Mouse (Mus musculus) embryonic facial prominence, embryonic 15.5 days (tissue): ENCODE measurements around the gene Ahnak. TPM values are rescaled to one million over a fixed set of nuclear protein-coding genes. Genes with fewer than 3 reads are reported as not detected.
A peak's percentile ranks its signal among the peaks of the same experiment; 100 is the strongest.

Experiments
- ATAC-seq: fragments of 200-750 bp; cut with Nextera tagmentation; 2 replicates; pipeline ENCODE4 v1.8.0; 2017; ENCODE audit warnings: low read depth, moderate TSS enrichment; ENCODE audit not compliant: insufficient number of reproducible peaks, low FRiP score, low TSS enrichment
- H3K27ac ChIP-seq: fragments of 300-500 bp; sonication (generic); replicated peaks from 2 replicates; pipeline ENCODE4 v1.5.1; 2015; ENCODE audit warnings: mild to moderate bottlenecking, inconsistent platforms
- H3K27me3 ChIP-seq: fragments of 300-500 bp; sonication (generic); 2 replicates; pipeline ENCODE4 v1.6.1; 2015; ENCODE audit warnings: inconsistent platforms
- H3K36me3 ChIP-seq: fragments of 300-500 bp; sonication (generic); 2 replicates; pipeline ENCODE4 v1.6.1; 2015; ENCODE audit warnings: mild to moderate bottlenecking, inconsistent platforms
- H3K4me1 ChIP-seq: fragments of 300-500 bp; sonication (generic); 2 replicates; pipeline ENCODE4 v1.6.1; 2015; ENCODE audit warnings: inconsistent platforms
- H3K4me2 ChIP-seq: fragments of 300-500 bp; sonication (generic); replicated peaks from 2 replicates; pipeline ENCODE4 v1.6.1; 2015; ENCODE audit warnings: mild to moderate bottlenecking, inconsistent platforms
- H3K4me3 ChIP-seq: fragments of 300-500 bp; sonication (generic); replicated peaks from 2 replicates; pipeline ENCODE4 v1.5.1; 2015; ENCODE audit warnings: mild to moderate bottlenecking, inconsistent platforms
- H3K9ac ChIP-seq: fragments of 300-500 bp; sonication (generic); 2 replicates; pipeline ENCODE4 v1.6.1; 2015; ENCODE audit warnings: inconsistent platforms
- H3K9me3 ChIP-seq: fragments of 300-500 bp; sonication (generic); replicated peaks from 2 replicates; pipeline ENCODE4 v1.6.1; 2016; ENCODE audit warnings: inconsistent platforms
- WGBS: fragments of 180-500 bp; shearing (Covaris S2); methylation state at CpG from one replicate; pipeline ENCODE4 v1.1.7; 2015; 5-methylcytosine and 5-hydroxymethylcytosine counted together
- polyA plus RNA-seq: library from polyadenylated mRNA; unstranded; fragments of >200 nt; fragmentation: Nextera tagmentation; extraction: Ambion mirVana; gene quantifications from 2 replicates; pipeline ENCODE4 v1.2.1, GENCODE M21; 2015

The Ahnak gene
- polyA plus RNA-seq, 1 experiment from 2014 or later, result 71.9 TPM

DNA sequence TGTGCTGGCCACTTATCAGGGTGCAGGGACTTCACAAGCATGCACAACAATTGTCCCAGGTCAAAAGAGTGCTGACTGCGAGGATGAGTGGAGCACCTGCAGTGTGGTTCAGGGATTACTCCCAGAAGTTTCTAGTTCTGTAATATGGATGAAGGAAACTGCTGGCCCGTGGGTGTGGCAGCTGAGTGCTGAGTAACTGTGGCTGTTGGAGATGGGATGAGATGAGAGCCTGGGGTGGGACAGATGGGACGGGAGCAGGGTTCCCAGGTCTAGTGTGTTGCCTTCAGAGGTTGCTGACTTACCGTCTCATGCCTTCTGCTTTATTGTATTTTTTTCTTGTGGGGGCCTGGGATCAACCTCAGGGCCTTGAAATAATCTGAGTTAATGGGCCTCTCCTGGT, 69.9 kb downstream of the Ahnak start:
- H3K4me3 ChIP-seq, result no peak overlapping the region
- no peak overlapping the region for H3K27ac ChIP-seq
- H3K27me3 ChIP-seq, result no peaks in the 10 kb centered on the region
- no peaks in the 10 kb centered on the region for H3K9me3 ChIP-seq
- no peak overlapping the region for H3K4me2 ChIP-seq
- whole genome bisulfite sequencing, result 72% methylated on average over 4 of the region's 4 CpGs
- H3K4me1 ChIP-seq, result peaks cover 8% of the 10 kb centered on the region; the same call in 1 of the 2 replicates
- no peak overlapping the region for H3K9ac ChIP-seq
- ATAC-seq, result no peak
- H3K36me3 ChIP-seq, result no peaks in the 10 kb centered on the region

DNA sequence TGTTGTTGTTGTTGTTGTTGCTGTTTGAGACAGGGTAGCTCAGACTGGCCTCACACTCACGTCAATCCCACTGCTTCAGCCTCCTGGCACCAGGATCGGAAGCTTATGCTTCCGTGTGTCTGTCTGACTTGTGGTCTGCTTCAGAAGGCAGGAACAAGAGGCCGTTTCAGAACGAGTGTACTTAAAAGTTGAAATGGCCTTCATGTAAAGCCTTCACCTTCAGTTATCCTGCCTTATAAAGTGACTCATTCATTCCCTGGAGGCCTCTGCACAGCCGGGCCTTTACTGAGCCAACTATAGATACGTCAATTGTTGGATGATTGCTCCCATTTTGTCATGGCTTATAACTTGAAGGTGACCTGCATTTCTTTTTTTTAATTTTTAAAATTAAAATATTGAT, 70.3 kb downstream of the Ahnak start:
- Histone ChIP-seq H3K9me3 (no peaks in the 10 kb centered on the region), H3K9ac (no peak overlapping the region), H3K27me3 (no peaks in the 10 kb centered on the region), H3K27ac (no peak overlapping the region), H3K36me3 (no peaks in the 10 kb centered on the region), H3K4me1 (peaks cover 8% of the 10 kb centered on the region; the same call in 1 of the 2 replicates), H3K4me3 (no peak overlapping the region), H3K4me2 (no peak overlapping the region)
- 71% methylated on average over 7 of the region's 7 CpGs for WGBS
- ATAC-seq, result no peak

DNA sequence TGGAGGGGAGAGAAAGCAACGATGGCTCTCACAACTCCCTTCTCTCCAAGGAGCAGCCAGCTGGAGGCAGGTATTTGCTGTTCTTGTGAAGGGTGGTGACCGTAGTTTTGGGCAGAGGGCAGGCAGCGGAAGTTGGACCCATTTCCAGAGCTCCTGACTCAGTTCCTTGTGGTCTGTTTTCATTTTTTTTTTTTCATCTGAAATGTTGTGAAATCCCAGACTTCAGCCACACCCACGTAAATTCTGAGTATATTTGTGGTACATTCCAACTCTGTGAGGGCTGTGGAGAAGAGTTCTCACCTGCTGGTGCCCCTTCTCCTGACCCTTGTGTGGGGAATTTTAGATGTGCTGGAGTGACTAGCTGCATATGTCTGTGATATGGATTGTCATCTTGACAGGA, 71.0 kb downstream of the Ahnak start:
- no peak for ATAC-seq
- peaks cover 8% of the 10 kb centered on the region; the same call in 1 of the 2 replicates for H3K4me1 ChIP-seq

GRCm38 (mm10) chr19:9061221-9061893, 72.3 kb downstream of the Ahnak start:
- Histone ChIP-seq H3K9me3 (no peaks in the 10 kb centered on the region), H3K27ac (no peak overlapping the region), H3K4me3 (no peak overlapping the region), H3K36me3 (no peaks in the 10 kb centered on the region), H3K9ac (no peak overlapping the region), H3K4me2 (no peak overlapping the region), H3K4me1 (peaks cover 14% of the 10 kb centered on the region), H3K27me3 (no peaks in the 10 kb centered on the region)
- 91% methylated on average over 8 of the region's 8 CpGs for WGBS
- ATAC-seq, result no peak

More for the DNA sequence above, 71.0 kb downstream of the Ahnak start:
- Histone ChIP-seq H3K4me2 (no peak overlapping the region), H3K36me3 (no peaks in the 10 kb centered on the region), H3K4me3 (no peak overlapping the region), H3K27ac (no peak overlapping the region; the same call in 1 of the 2 replicates), H3K9ac (no peak overlapping the region), H3K27me3 (no peaks in the 10 kb centered on the region), H3K9me3 (no peaks in the 10 kb centered on the region)
- WGBS, result 53% methylated on average over 4 of the region's 4 CpGs

GRCm38 (mm10) chr19:9062822-9063221, 73.7 kb downstream of the Ahnak start:
- peaks cover 16% of the 10 kb centered on the region for H3K4me1 ChIP-seq
- H3K9me3 ChIP-seq, result no peaks in the 10 kb centered on the region
- H3K27me3 ChIP-seq, result no peaks in the 10 kb centered on the region
- H3K27ac ChIP-seq, result no peak overlapping the region
- H3K4me2 ChIP-seq, result no peak overlapping the region
- no peak overlapping the region for H3K9ac ChIP-seq
- H3K4me3 ChIP-seq, result no peak overlapping the region
- no peaks in the 10 kb centered on the region for H3K36me3 ChIP-seq
- ATAC-seq, result no peak
- 80% methylated on average over 2 of the region's 2 CpGs for WGBS

- Histone ChIP-seq H3K4me1 (peaks cover 16% of the 10 kb centered on the region), H3K9me3 (no peaks in the 10 kb centered on the region), H3K4me2 (no peak overlapping the region), H3K27ac (no peak overlapping the region), H3K9ac (no peak overlapping the region), H3K27me3 (no peaks in the 10 kb centered on the region), H3K4me3 (no peak overlapping the region), H3K36me3 (no peaks in the 10 kb centered on the region)
- 89% methylated on average over 3 of the region's 3 CpGs for WGBS
- no peak for ATAC-seq
These were observed 74.7 kb downstream of the Ahnak start for GRCm38 (mm10) chr19:9063831-9064230.

- Histone ChIP-seq H3K4me2 (no peak overlapping the region), H3K4me1 (peaks cover 23% of the 10 kb centered on the region), H3K4me3 (no peak overlapping the region), H3K27me3 (no peaks in the 10 kb centered on the region), H3K27ac (peak overlapping the region; percentile 9), H3K36me3 (no peaks in the 10 kb centered on the region), H3K9me3 (no peaks in the 10 kb centered on the region), H3K9ac (no peak overlapping the region)
- WGBS, result 44% methylated on average over 9 of the region's 9 CpGs
- peak; percentile 70 for ATAC-seq
These were observed 76.8 kb downstream of the Ahnak start for GRCm38 (mm10) chr19:9065621-9066561.

DNA sequence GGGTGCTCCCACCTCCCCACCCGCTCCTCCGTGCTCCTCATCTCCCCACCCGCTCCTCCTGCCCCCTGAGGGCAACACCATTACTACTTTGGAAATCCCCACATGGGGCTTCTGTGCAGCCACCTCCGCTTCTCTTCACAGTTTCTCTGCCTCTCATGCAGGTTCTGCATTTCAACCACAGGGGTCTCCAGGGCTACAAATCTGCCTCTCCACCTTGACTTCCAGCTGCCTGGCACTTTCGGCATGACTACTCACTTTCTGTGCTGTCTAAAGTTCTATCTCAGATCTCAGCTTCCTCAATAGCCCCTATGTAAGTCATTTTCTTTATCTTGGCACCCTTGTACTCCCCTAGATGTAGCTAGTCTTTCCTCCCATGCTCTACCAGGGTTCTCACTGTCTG, 78.2 kb downstream of the Ahnak start:
- Histone ChIP-seq H3K9me3 (no peaks in the 10 kb centered on the region), H3K36me3 (no peaks in the 10 kb centered on the region), H3K27me3 (no peaks in the 10 kb centered on the region), H3K4me2 (no peak overlapping the region), H3K27ac (no peak overlapping the region), H3K9ac (no peak overlapping the region), H3K4me3 (no peak overlapping the region), H3K4me1 (peaks cover 37% of the 10 kb centered on the region)
- ATAC-seq, result no peak
- 68% methylated on average over 5 of the region's 5 CpGs for WGBS

DNA sequence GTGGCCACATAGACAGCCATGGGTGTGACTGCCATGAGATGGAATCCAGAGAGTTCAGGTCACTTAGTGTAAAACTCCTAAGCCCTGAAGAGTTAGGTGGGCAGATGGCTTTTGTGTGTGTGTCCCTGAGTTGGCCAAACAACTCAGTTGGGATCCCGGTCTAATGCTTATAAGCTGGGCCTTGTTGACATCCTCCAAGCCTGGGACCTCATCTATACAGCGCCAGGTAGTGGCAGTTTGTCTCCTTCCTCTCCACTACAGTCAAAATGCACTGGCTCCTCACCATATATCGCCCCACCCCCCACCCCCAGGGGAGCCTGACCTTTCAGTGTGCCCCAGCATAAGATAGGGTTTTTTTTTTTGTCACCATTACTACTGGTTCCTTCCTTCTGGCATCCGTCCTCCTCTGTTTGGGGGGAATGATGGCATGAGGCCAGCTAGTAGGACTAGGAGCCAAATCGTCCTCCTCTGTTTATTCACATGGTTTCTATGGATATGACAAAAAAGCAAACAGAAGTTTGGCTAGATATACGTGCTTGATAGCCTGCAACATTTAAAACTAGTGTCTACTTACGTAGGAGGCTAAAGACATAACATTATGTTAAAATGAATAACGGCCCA, 80.7 kb downstream of the Ahnak start:
- Histone ChIP-seq H3K9ac (no peak overlapping the region), H3K4me2 (no peak overlapping the region), H3K4me3 (no peak overlapping the region), H3K27ac (peak overlapping the region; percentile 88; the same call in 1 of the 2 replicates), H3K36me3 (no peaks in the 10 kb centered on the region), H3K27me3 (no peaks in the 10 kb centered on the region), H3K4me1 (peaks cover 52% of the 10 kb centered on the region), H3K9me3 (no peaks in the 10 kb centered on the region)
- WGBS, result 42% methylated on average over 8 of the region's 8 CpGs
- ATAC-seq, result no peak

DNA sequence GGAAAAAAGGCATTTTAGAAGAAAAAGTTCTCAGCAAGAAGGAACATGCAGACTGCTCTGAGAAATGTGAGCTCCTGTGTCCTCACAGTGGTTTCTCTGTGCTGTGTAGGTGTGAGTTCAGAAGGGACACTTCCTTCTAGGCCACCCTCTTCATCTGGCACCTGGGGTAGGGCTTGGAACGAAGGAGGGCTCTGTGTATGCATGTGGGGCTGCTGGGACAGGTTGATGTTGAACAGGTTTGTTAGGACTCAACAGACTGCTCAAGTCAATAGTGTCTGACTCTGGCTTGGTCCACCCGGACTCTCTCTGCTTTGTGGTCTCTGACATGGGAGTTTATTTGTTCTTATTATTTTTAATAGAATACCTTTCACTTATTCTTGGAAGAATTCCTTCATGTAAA, 81.2 kb downstream of the Ahnak start:
- no peak overlapping the region for H3K4me3 ChIP-seq
- H3K4me1 ChIP-seq, result peaks cover 52% of the 10 kb centered on the region
- H3K27me3 ChIP-seq, result no peaks in the 10 kb centered on the region
- no peak overlapping the region for H3K9ac ChIP-seq
- H3K27ac ChIP-seq, result peak overlapping the region; percentile 88
- H3K9me3 ChIP-seq, result no peaks in the 10 kb centered on the region
- H3K36me3 ChIP-seq, result no peaks in the 10 kb centered on the region
- H3K4me2 ChIP-seq, result no peak overlapping the region
- ATAC-seq, result no peak
- WGBS, result 47% methylated on average over 2 of the region's 2 CpGs
